Mouse (Mus musculus): ENCODE data around the gene Ntrk2. TPM values are rescaled to one million over a fixed set of nuclear protein-coding genes. Genes with fewer than 3 reads are reported as not detected.

The Ntrk2 gene
- polyA plus RNA-seq, 1 experiment from 2014 or later, result 3.1 TPM

GRCm38 (mm10) chr13:58955237-58955777 is 148.9 kb downstream of the Ntrk2 start:
- Histone ChIP-seq H3K27ac (ENCODE audit: low read depth, low read length) (no peak overlapping the region), H3K4me2 (no peak overlapping the region), H3K36me3 (ENCODE audit: control insufficient read depth, insufficient read depth, low read length) (no peaks in the 10 kb centered on the region), H3K4me1 (ENCODE audit: control insufficient read depth, insufficient read depth, low read length) (peaks cover 6% of the 10 kb centered on the region), H3K9ac (ENCODE audit: low read depth, low read length) (no peak overlapping the region), H3K9me3 (replicated peaks; ENCODE audit: control insufficient read depth, low read length) (no peaks in the 10 kb centered on the region), H3K4me3 (ENCODE audit: low read depth, low read length) (no peak overlapping the region), H3K27me3 (ENCODE audit: control insufficient read depth, insufficient read depth, low read length) (no peaks in the 10 kb centered on the region)
- WGBS (ENCODE audit: insufficient replicate concordance), result 27% methylated on average over 8 of the region's 8 CpGs
- ATAC-seq (replicated peaks; ENCODE audit: insufficient number of reproducible peaks, low FRiP score, low TSS enrichment), result no peak

DNA sequence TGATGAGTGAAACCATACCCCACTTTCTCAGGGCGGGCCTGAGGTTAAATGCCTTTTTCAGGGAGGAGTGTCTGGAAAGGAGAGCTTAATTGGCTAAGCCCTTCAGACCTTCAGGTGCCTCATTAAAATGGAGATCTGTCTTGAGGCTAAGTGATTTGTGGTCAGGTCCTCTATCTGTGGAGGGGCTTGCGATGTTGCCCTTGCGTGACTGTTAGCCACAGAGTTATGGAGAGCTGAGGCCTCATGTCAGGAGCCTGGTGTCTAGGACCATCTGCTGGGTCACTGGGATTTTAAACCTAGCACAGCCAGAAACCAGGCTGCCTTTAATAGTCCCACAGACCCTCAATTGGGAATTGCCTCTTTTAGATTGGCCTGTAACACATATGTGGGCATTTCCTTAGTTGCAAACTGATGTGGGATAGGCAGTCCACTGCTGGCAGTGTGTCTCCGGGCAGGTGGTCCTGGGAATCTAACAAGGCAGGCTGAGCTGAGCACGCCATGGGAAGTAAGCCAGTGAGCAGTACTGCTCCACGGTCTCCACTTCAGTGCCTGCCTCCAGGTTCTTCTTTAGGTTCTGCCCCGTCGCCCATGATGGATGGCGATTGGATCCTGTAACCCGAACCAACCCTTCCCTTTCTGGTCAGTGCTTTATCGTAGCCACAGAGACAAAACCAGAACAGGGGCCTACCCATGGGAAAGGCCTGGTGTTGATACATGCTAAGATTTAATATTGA is 152.0 kb downstream of the Ntrk2 start:
- Histone ChIP-seq H3K4me1 (ENCODE audit: control insufficient read depth, insufficient read depth, low read length) (peaks cover 6% of the 10 kb centered on the region), H3K9me3 (replicated peaks; ENCODE audit: control insufficient read depth, low read length) (no peaks in the 10 kb centered on the region), H3K36me3 (ENCODE audit: control insufficient read depth, insufficient read depth, low read length) (no peaks in the 10 kb centered on the region), H3K27ac (ENCODE audit: low read depth, low read length) (no peak overlapping the region), H3K4me2 (no peak overlapping the region), H3K27me3 (ENCODE audit: control insufficient read depth, insufficient read depth, low read length) (no peaks in the 10 kb centered on the region), H3K4me3 (ENCODE audit: low read depth, low read length) (no peak overlapping the region), H3K9ac (ENCODE audit: low read depth, low read length) (no peak overlapping the region)
- ATAC-seq (replicated peaks; ENCODE audit: insufficient number of reproducible peaks, low FRiP score, low TSS enrichment), result no peak
- 74% methylated on average over 11 of the region's 11 CpGs for WGBS (ENCODE audit: insufficient replicate concordance)

GRCm38 (mm10) chr13:58960321-58960720 is 154.0 kb downstream of the Ntrk2 start:
- 69% methylated on average over 6 of the region's 6 CpGs for WGBS (ENCODE audit: insufficient replicate concordance)
- ATAC-seq (replicated peaks; ENCODE audit: insufficient number of reproducible peaks, low FRiP score, low TSS enrichment), result no peak
- H3K9me3 ChIP-seq (replicated peaks; ENCODE audit: control insufficient read depth, low read length), result no peaks in the 10 kb centered on the region

DNA sequence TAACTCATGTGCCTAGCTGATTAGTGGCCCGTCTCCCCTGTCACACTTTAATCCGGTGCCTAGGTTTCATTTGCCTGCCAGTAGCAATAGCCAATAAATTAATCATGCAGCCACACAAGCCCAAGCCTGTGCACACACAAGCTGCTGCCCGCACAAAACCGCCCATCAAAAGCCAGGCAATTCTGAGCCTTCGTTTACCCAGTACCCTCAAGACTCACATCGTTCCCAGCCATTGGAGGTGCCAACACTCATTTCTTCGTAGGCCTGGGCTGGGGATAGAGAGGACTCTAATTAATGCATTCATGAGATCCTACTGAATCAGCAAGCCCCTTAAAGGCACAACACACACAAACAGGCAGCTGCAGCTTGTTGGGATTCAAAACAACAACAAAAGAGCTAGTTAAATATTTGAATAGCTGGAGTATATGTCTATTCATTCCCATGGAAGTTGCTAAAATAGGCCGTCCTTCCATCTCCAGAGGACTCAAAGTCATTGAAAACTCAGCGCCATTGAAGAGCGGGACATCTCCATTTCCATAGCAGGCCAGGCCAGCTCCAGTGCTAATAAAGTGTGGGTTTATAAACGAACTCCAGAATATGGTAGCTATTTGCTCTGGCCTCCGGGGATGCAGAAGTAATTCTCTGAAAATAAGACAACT is 158.5 kb downstream of the Ntrk2 start:
- Histone ChIP-seq H3K9ac (ENCODE audit: low read depth, low read length) (no peak overlapping the region), H3K4me2 (no peak overlapping the region), H3K9me3 (replicated peaks; ENCODE audit: control insufficient read depth, low read length) (no peaks in the 10 kb centered on the region), H3K27ac (ENCODE audit: low read depth, low read length) (no peak overlapping the region), H3K4me1 (ENCODE audit: control insufficient read depth, insufficient read depth, low read length) (no peaks in the 10 kb centered on the region), H3K36me3 (ENCODE audit: control insufficient read depth, insufficient read depth, low read length) (no peaks in the 10 kb centered on the region), H3K4me3 (ENCODE audit: low read depth, low read length) (no peak overlapping the region), H3K27me3 (ENCODE audit: control insufficient read depth, insufficient read depth, low read length) (no peaks in the 10 kb centered on the region)
- WGBS (ENCODE audit: insufficient replicate concordance), result 79% methylated on average over 12 of the region's 12 CpGs
- no peak for ATAC-seq (replicated peaks; ENCODE audit: insufficient number of reproducible peaks, low FRiP score, low TSS enrichment)

More at GRCm38 (mm10) chr13:58960321-58960720, 154.0 kb downstream of the Ntrk2 start:
- Histone ChIP-seq H3K27ac (ENCODE audit: low read depth, low read length) (no peak overlapping the region), H3K36me3 (ENCODE audit: control insufficient read depth, insufficient read depth, low read length) (no peaks in the 10 kb centered on the region), H3K4me3 (ENCODE audit: low read depth, low read length) (no peak overlapping the region), H3K9ac (ENCODE audit: low read depth, low read length) (no peak overlapping the region), H3K4me2 (no peak overlapping the region), H3K4me1 (ENCODE audit: control insufficient read depth, insufficient read depth, low read length) (no peaks in the 10 kb centered on the region), H3K27me3 (ENCODE audit: control insufficient read depth, insufficient read depth, low read length) (no peaks in the 10 kb centered on the region)

DNA sequence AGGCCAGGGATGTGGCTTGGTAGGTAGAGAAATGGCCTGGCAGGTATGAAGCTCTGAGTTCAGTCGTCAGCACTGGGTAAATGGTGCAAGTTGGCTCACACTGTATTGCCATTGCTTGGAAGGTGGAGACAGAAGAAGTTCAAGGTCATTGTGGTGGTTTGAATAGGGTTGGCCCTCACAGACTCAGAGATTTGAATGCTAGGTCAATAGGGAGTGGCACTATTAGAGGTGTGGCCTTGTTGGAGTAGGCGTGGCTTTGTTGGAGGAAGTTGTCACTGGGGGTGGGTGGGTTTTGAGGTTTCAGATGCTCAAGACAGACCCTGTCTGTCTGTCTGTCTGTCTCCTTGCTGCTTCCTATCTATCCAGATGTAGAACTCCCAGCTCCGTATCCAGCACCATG is 159.5 kb downstream of the Ntrk2 start:
- 80% methylated on average over 3 of the region's 3 CpGs for whole genome bisulfite sequencing (ENCODE audit: insufficient replicate concordance)
- Histone ChIP-seq H3K4me2 (no peak overlapping the region), H3K4me1 (ENCODE audit: control insufficient read depth, insufficient read depth, low read length) (no peaks in the 10 kb centered on the region), H3K36me3 (ENCODE audit: control insufficient read depth, insufficient read depth, low read length) (no peaks in the 10 kb centered on the region), H3K27ac (ENCODE audit: low read depth, low read length) (no peak overlapping the region), H3K4me3 (ENCODE audit: low read depth, low read length) (no peak overlapping the region), H3K27me3 (ENCODE audit: control insufficient read depth, insufficient read depth, low read length) (no peaks in the 10 kb centered on the region), H3K9ac (ENCODE audit: low read depth, low read length) (no peak overlapping the region), H3K9me3 (replicated peaks; ENCODE audit: control insufficient read depth, low read length) (no peaks in the 10 kb centered on the region)
- ATAC-seq (replicated peaks; ENCODE audit: insufficient number of reproducible peaks, low FRiP score, low TSS enrichment), result no peak

DNA sequence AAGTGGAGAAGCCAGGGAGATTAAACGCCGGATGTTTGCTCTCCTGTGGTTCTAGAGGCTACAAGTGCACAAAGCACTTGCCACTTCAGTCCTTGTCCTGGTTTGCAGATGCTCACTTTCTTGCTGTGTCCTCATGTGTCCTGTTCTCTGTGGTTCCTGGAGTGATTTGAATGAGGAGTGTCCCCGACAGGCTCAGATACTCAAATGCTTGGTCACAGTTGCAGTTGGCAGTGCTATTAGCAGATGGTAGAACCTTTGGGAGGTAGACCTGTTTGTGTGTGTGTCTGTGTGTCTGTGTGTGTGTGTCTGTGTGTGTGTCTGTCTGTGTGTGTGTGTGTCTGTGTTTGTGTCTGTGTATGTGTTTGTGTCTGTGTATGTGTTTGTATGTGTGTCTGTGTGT is 160.1 kb downstream of the Ntrk2 start:
- no peaks in the 10 kb centered on the region for H3K9me3 ChIP-seq (replicated peaks; ENCODE audit: control insufficient read depth, low read length)
- no peak overlapping the region for H3K27ac ChIP-seq (ENCODE audit: low read depth, low read length)
- H3K4me2 ChIP-seq, result no peak overlapping the region
- H3K9ac ChIP-seq (ENCODE audit: low read depth, low read length), result no peak overlapping the region
- no peaks in the 10 kb centered on the region for H3K36me3 ChIP-seq (ENCODE audit: control insufficient read depth, insufficient read depth, low read length)
- no peak overlapping the region for H3K4me3 ChIP-seq (ENCODE audit: low read depth, low read length)
- no peaks in the 10 kb centered on the region for H3K4me1 ChIP-seq (ENCODE audit: control insufficient read depth, insufficient read depth, low read length)
- ATAC-seq (replicated peaks; ENCODE audit: insufficient number of reproducible peaks, low FRiP score, low TSS enrichment), result no peak
- no peaks in the 10 kb centered on the region for H3K27me3 ChIP-seq (ENCODE audit: control insufficient read depth, insufficient read depth, low read length)
- WGBS (ENCODE audit: insufficient replicate concordance), result 68% methylated on average over 3 of the region's 3 CpGs

DNA sequence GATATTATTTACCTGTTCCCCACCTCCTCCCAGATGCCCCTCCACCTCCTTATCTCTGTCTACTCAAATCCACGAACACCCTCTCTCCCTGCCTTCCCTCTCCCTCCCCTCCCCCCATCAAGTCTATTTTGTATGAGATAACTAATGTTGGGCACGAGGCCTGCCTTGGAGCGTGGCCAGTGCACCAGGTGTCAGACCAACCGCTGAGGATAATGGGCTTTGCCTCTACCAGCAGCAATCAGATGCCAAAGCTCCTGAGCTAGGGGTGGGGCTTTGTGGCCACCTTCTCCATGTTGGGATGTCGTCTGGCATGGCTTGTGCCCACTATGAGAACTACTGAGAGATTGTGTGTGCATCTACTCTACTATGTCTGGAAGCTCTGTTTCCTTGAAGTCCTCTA is 161.8 kb downstream of the Ntrk2 start:
- Histone ChIP-seq H3K4me3 (ENCODE audit: low read depth, low read length) (no peak overlapping the region), H3K4me2 (no peak overlapping the region), H3K27ac (ENCODE audit: low read depth, low read length) (no peak overlapping the region), H3K9ac (ENCODE audit: low read depth, low read length) (no peak overlapping the region), H3K4me1 (ENCODE audit: control insufficient read depth, insufficient read depth, low read length) (no peaks in the 10 kb centered on the region), H3K9me3 (replicated peaks; ENCODE audit: control insufficient read depth, low read length) (no peaks in the 10 kb centered on the region), H3K27me3 (ENCODE audit: control insufficient read depth, insufficient read depth, low read length) (no peaks in the 10 kb centered on the region), H3K36me3 (ENCODE audit: control insufficient read depth, insufficient read depth, low read length) (no peaks in the 10 kb centered on the region)
- no peak for ATAC-seq (replicated peaks; ENCODE audit: insufficient number of reproducible peaks, low FRiP score, low TSS enrichment)
- 30% methylated on average over 5 of the region's 5 CpGs for WGBS (ENCODE audit: insufficient replicate concordance)

GRCm38 (mm10) chr13:58971449-58971903 is 165.1 kb downstream of the Ntrk2 start:
- 34% methylated on average over 5 of the region's 5 CpGs for WGBS (ENCODE audit: insufficient replicate concordance)
- no peak overlapping the region for H3K4me2 ChIP-seq
- ATAC-seq (replicated peaks; ENCODE audit: insufficient number of reproducible peaks, low FRiP score, low TSS enrichment), result no peak

More at GRCm38 (mm10) chr13:58971449-58971903, 165.1 kb downstream of the Ntrk2 start:
- H3K4me1 ChIP-seq (ENCODE audit: control insufficient read depth, insufficient read depth, low read length), result no peaks in the 10 kb centered on the region
- no peak overlapping the region for H3K27ac ChIP-seq (ENCODE audit: low read depth, low read length)
- H3K36me3 ChIP-seq (ENCODE audit: control insufficient read depth, insufficient read depth, low read length), result no peaks in the 10 kb centered on the region
- no peak overlapping the region for H3K9ac ChIP-seq (ENCODE audit: low read depth, low read length)
- H3K4me3 ChIP-seq (ENCODE audit: low read depth, low read length), result no peak overlapping the region
- no peaks in the 10 kb centered on the region for H3K27me3 ChIP-seq (ENCODE audit: control insufficient read depth, insufficient read depth, low read length)
- no peaks in the 10 kb centered on the region for H3K9me3 ChIP-seq (replicated peaks; ENCODE audit: control insufficient read depth, low read length)

Measured in heart, embryonic 11.5 days (tissue).